Mouse (Mus musculus) gastrocnemius, adult 2 months (tissue): ENCODE results near the gene Gm6902. TPM values are rescaled to one million over a fixed set of nuclear protein-coding genes. Genes with fewer than 3 reads are reported as not detected.
"Not testable (repeated sequence)": the region's sequence is repeated elsewhere in the genome, so short reads cannot be mapped to it uniquely, and the experiment has no call there.

Source experiments
- DNase-seq: peaks from one replicate; pipeline ENCODE4 v3.0.0; 2022
- H3K27ac ChIP-seq: fragments of 200-600 bp; 2 replicates; pipeline ENCODE4 v1.8.1; 2022; ENCODE audit warnings: mild to moderate bottlenecking
- H3K4me3 ChIP-seq: fragments of 200-600 bp; 2 replicates; pipeline ENCODE4 v1.8.1; 2022; ENCODE audit warnings: mild to moderate bottlenecking, moderate library complexity
- intact Hi-C: fragments of 180-260 bp; cut with DNase I; formaldehyde crosslinking; loops from one replicate; pipeline ENCODE4 v1.15.1; 2025
- long read RNA-seq, 2 experiments: library from polyadenylated mRNA; stranded (forward); transcript quantifications; one replicate each; pipeline ENCODE4 v2.0.0; 2021
- total RNA-seq, 2 experiments: library from RNA; stranded (reverse); gene quantifications; 2 replicates each; pipeline ENCODE4 v1.2.3; 2021

Gm6902 gene
- not detected for total RNA-seq
- long read RNA-seq, experiment 1: 0 reads
- long read RNA-seq, experiment 2: 0 reads

GRCm38 (mm10) chr7:23278800-23279199 is at the start of gene Gm6902:
Gene Gm6902, minus strand, starts transcription at chr7:23278900.
- H3K4me3 ChIP-seq, DNase-seq, intact Hi-C loops: not testable (repeated sequence)

GRCm38 (mm10) chr7:23300892-23301291 is 22.2 kb upstream of the Gm6902 start, which contains the start of gene Nlrp4e:
Gene Nlrp4e, plus strand, starts transcription at chr7:23301192.
- H3K27ac ChIP-seq, H3K4me3 ChIP-seq, intact Hi-C loops, DNase-seq: not testable (repeated sequence)

More at GRCm38 (mm10) chr7:23278800-23279199, at the start of gene Gm6902:
- H3K27ac ChIP-seq: not testable (repeated sequence)

- intact Hi-C loops, H3K4me3 ChIP-seq, H3K27ac ChIP-seq, DNase-seq: not testable (repeated sequence)
Observed at GRCm38 (mm10) chr7:23251582-23251981, 27.1 kb downstream of the Gm6902 start, which contains the start of gene Vmn1r166. Gene Vmn1r166, minus strand, starts transcription at chr7:23251682.

Other genes starting within 250 kb of the Gm6902 start
- gene Vmn1r163, start 223.4 kb downstream of the Gm6902 start, total RNA-seq: not detected
- not detected for gene Gm8720, start 211.4 kb downstream of the Gm6902 start, total RNA-seq
- gene Gm10662, start 134.4 kb downstream of the Gm6902 start, total RNA-seq: not detected
- not detected for gene Vmn1r165, start 61.6 kb downstream of the Gm6902 start, total RNA-seq
- gene Vmn1r166, start 27.2 kb downstream of the Gm6902 start, total RNA-seq: not detected
- gene Nlrp4e, start 22.3 kb upstream of the Gm6902 start, total RNA-seq: not detected
- not detected for gene Nlrp5, start 107.0 kb upstream of the Gm6902 start, total RNA-seq
- not detected for gene Vmn1r167, start 228.3 kb upstream of the Gm6902 start, total RNA-seq